Mouse (Mus musculus) lung, adult 10 weeks (tissue): ENCODE data around the gene Rab13. TPM values are rescaled to one million over a fixed set of nuclear protein-coding genes. Genes with fewer than 3 reads are reported as not detected.

ENCODE experiments used
- polyA plus RNA-seq: library from polyadenylated mRNA; stranded (reverse); fragments of 350-450 nt; fragmentation: Illumina TruSeq; extraction: RNeasy Lipid Tissue Mini Kit (QIAGEN cat#74804); gene quantifications from one replicate; pipeline ENCODE4 v1.2.3, GENCODE M21; 2014; ENCODE audit warnings: low read depth, low replicate concordance; ENCODE audit not compliant: insufficient read depth

Gene Rab13
- 19.0 TPM for polyA plus RNA-seq

DNA sequence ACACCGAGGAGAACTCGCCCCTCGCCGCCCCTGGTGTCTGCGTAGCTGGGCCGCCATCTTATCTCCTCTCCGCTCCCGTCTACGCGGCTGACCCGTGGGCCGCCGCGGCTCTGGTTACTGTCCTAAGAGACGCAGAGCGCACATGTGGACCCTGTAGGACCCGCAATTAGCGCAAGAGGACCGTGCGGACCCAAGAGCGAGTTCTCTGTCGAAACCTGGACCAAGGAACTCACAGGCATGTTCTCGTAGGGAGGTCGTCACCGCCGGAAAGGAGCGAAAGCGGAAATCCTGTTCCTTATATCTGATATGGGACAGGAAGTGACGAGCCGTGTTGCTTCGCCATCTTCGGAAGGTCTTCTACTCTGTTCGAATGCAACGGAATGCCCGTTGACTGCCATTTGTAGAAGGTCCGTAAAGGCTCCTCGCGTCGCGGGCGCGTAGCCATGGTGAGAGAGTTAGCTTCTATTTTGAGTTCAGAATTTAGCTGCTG is at the start of gene Rab13, which contains the start of gene Rps27:
TSS of gene Rab13 (plus strand) at position 319 of the 490 bp plus-strand sequence.
TSS of gene Rps27 (minus strand) at position 275 of the 490 bp plus-strand sequence.

DNA sequence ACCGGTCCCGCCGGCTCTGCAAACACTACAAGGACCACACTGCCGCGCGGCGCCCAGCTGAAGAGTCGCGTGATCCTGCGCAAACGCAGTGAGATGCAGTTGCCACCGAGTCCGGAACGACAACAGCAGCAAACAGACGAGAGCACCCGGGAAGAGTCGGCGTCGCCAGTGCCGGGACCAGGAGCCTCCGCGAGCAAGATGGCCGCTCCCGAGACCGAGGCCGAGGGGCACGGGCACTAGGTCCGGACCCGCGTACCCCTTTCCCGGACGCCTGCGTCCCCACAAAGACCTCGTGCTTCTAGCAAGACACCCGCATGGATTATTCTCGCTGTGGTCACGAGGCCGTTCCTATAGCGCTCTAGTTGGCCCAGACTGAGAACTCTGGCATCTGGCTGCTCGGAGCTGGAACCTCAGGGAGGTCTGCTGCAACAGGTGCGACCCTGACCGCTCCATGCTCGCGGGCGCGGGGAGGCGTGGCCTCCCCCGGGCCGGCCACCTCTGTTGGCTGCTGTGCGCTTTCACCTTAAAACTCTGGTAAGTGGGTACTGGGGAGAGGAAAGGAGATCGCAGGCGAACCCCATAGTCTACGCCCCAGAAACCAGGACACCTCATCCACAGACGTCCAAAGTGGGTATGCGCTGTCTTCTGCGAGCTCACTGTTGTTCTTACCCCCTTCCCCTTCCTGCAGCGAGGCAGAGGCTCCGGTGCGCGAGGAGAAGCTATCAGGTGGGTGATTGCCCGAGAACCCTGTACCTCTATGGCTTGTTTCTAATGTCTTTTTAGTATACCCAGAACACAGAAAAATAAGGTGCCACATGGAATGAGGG is 18.2 kb downstream of the Rab13 start, which contains the start of gene Jtb:
TSS of gene Jtb (plus strand) at position 91 of the 827 bp plus-strand sequence.

DNA sequence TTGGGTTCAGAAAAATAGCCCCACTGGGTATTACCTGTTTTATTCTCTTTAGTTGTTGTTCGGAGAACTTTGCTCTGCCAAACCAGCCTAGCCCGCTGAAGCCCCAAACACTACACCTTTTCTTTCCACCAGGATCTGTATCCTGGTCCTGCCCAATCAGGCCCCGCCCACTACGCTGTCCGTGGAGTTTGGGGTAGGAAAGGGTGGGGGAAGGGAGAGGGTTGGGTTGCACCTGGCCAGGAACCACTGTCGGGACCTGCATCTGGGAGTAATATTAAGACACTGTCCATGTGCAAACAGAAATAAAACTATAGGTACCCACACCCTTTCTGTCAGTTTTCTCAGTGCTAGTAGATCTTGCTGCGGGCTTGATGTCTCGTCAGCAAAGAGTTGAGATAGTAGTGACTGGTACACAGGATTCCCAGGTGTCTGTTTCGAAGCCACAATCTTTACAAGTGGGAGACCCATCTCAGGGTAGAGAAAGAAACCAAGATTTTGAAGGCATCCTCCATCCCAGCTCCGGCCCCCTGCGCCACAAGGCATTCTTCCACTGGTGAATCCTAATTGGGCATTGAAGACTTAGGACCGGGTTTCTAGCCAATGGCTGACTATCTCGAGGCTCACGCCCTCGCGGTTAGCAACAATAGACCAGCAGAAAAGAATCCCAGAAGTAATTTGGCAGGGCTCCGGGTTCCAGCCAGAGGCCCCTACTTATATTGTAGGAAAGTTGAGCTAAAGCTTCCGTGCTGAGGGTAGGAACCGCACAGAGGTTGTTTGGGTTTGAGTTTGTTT is 29.7 kb downstream of the Rab13 start, which contains the start of gene Creb3l4:
TSS of gene Creb3l4 (minus strand) at position 529 of the 792 bp plus-strand sequence.

DNA sequence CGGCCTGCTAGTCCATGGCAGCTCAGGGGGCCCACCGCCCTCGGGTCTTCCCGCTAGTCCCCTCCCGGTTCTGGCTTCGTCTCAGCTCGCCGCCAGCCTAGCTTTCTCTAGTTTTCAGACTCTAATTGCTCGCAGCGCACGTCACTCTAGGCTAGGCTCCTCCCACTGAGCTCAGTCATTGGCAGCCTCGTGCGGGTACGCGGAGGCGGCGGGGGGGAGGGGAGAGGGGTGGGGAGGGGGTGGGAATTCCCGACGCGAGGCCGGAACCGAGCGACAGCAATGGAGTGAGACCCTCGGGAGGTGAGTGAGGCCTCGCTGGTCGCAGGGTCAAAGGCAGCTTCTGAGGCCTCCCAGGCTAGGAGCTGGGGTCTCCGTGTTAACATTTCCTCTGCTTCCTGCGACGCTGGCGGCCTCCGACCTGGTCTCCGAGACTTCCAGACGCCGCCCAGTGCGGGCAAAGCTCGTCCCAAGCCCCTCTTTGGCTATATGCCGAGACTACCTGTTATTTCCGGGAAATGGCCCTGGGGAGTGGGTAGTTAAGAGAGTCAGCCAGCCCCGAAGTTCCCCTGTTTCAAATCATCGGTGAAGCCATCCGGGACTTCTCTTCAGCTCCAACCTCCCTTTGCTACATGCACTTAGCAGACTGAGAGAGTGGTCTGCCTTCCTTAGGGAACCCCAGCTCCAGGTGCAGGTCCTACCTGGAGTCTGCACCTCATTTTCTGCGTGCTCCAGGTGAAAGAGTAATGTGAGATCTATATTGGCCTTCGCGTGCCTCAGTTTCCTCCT is 34.7 kb downstream of the Rab13 start, which contains the start of gene Slc39a1:
TSS of gene Slc39a1 (plus strand) at position 213 of the 786 bp plus-strand sequence.

DNA sequence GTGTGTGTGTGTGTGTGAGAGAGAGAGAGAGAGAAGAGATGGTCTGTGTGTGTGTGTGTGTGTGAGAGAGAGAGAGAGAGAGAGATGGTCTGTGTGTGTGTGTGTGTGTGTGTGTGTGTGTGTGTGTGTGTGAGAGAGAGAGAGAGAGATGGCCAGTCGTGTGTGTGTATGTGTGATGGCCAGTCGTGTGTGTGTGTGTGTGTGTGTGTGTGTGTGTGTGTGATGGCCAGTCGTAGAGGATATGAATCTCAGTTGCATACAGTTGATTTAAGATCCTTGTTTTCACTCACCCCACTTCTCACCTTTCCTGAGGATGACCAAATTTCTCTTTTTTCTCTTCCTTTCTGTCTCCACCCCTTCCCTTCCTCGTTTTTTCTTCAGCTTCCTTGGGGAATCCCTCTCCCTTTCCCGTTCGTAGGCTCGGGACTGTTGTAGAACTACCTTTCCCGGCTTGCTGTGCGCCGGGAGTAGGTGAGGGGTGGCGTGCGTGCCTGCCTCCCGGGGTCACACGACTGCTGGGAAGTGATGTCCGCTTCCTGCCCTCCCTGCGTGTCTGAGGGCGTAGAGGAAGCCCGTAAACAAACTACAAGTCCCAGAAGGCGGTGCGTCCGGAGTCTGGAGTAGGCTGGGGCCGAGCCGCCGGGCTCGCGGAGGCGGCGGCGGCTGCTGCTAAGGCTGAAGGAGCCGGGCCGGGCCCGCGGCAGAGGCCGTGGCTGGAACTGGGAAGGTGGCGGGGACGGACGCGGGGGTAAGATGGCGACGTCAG is 40.3 kb downstream of the Rab13 start, which contains the start of gene Crtc2:
TSS of gene Crtc2 (plus strand) at position 511 of the 766 bp plus-strand sequence.

DNA sequence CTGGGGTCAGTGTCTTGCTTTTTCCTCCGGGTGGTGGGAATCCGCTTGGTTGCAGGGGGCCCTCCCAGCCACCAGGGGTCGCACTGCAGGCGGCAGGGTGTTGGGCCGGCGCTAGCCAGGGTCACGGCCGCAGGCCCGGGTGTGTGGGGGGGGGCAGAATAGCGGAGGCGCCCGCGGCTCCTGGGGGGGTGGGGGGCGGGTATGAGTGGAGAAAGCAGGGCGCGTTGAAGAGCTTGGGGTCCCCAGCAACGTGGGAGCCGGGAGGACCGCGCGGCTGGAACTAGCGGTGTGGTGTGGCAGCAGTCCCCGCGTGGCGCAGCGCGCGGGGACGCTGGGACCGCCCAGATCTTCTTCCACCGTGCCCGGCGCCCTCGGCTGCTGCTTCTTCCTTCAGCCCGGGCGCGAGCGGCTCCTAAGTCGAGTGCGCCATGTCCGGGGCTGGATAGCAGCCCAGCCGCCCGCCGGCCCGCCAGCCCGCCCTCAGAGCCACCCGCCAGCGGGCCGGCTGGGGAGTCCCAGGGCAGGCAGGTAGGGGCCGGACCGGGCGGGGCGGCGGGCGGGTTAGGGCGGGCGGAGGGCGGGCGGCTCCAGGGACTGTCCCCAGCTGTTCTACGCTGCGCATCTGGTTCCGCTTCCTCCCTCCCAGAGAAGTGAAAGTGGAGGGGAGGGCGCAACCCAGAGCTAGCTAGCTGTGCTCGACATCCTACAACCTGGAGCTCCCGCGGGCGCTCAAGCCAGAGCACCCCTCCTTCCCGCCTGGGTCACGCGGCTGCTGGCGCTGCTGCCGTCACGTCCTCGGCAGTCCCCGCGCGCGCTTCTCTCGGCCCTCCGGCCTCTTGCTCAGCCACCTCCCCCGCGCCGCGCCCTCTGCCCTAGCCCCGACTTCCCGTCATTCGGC is 51.8 kb downstream of the Rab13 start, which contains the start of gene Dennd4b:
TSS of gene Dennd4b (plus strand) at position 152 of the 898 bp plus-strand sequence.

Other genes with a start within 250 kb of the Rab13 start
- gene Hax1, start 214.9 kb upstream of the Rab13 start, polyA plus RNA-seq: 68.6 TPM
- 91.0 TPM for gene 4933434E20Rik, start 162.1 kb upstream of the Rab13 start, polyA plus RNA-seq
- 27.3 TPM for gene Ubap2l, start 161.1 kb upstream of the Rab13 start, polyA plus RNA-seq
- 250 TPM for gene Tpm3, start 141.0 kb upstream of the Rab13 start, polyA plus RNA-seq
- 0.12 TPM for gene Nup210l, start 109.6 kb upstream of the Rab13 start, polyA plus RNA-seq
- gene Rps27, start within 50 bp of the Rab13 start, polyA plus RNA-seq: 6,956 TPM
- gene Jtb, start 17.9 kb downstream of the Rab13 start, polyA plus RNA-seq: 75.8 TPM
- gene Creb3l4, start 29.8 kb downstream of the Rab13 start, polyA plus RNA-seq: 1.8 TPM
- 61.5 TPM for gene Slc39a1, start 34.5 kb downstream of the Rab13 start, polyA plus RNA-seq
- 24.8 TPM for gene Crtc2, start 40.5 kb downstream of the Rab13 start, polyA plus RNA-seq
- 5.8 TPM for gene Dennd4b, start 51.5 kb downstream of the Rab13 start, polyA plus RNA-seq
- 7.2 TPM for gene Gatad2b, start 79.5 kb downstream of the Rab13 start, polyA plus RNA-seq
- gene Slc27a3, start 176.2 kb downstream of the Rab13 start, polyA plus RNA-seq: 10.0 TPM
- gene Ints3, start 219.9 kb downstream of the Rab13 start, polyA plus RNA-seq: 13.3 TPM